Mouse (Mus musculus): Measurements from ENCODE around the gene Lrcol1. TPM values are rescaled to one million over a fixed set of nuclear protein-coding genes. Genes with fewer than 3 reads are reported as not detected.

Lrcol1 gene
- polyA plus RNA-seq, 1 experiment from 2014 or later: not detected

- H3K36me3 ChIP-seq (ENCODE audit: control insufficient read depth, insufficient read depth, low read length): no peaks in the 10 kb centered on the region
- 66% methylated on average over 5 of the region's 5 CpGs for WGBS
- no peaks in the 10 kb centered on the region for H3K27me3 ChIP-seq (ENCODE audit: control insufficient read depth, insufficient read depth, low read length)
- H3K9ac ChIP-seq (ENCODE audit: low read depth, low read length): no peak overlapping the region
- DNase-seq (ENCODE audit: low spot score) (peak; percentile 23), ATAC-seq (ENCODE audit: low FRiP score) (no peak)
- no peaks in the 10 kb centered on the region for H3K4me1 ChIP-seq (replicated peaks; ENCODE audit: control insufficient read depth, insufficient read depth, low read length)
- no peak overlapping the region for H3K4me3 ChIP-seq (ENCODE audit: low read depth, low read length)
- no peak overlapping the region for H3K4me2 ChIP-seq (replicated peaks; ENCODE audit: low read depth, low read length)
- H3K27ac ChIP-seq (ENCODE audit: low read depth, low read length): no peak overlapping the region
- no peaks in the 10 kb centered on the region for H3K9me3 ChIP-seq (ENCODE audit: control insufficient read depth, low read length)
These were observed 48.2 kb downstream of the Lrcol1 start for GRCm38 (mm10) chr5:110392727-110393126.

DNA sequence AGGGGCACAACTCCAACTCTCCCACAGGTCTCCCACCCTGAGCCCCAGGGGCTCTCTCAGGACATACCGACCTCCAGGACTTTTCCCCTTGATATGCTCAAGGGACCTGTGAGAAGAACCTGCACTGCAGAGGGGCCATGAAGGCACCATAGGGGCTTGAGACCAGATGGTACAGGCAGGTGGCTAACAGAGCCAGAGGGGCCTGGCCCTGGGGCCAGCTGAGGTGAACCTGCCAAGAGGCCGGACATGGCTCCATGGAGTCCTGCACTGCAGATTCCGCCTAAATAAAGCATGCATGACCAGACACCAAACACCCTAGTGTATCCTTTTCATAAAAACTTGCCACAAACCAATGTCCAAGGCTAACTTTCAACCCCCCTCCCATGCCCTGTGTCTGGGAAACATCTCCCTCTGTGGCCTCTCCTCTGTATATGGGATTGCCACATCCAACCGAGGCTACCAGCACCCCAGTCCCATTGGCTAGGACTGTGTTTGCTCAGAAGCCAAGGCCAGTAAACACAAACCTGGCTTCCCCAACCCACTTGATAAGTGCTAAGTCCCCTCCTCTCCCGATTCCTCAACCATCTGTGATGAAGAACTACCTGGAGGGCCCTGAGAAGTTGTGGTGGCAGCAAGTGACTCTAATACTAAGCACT is 50.6 kb downstream of the Lrcol1 start:
- Histone ChIP-seq H3K9ac (ENCODE audit: low read depth, low read length) (no peak overlapping the region), H3K4me1 (replicated peaks; ENCODE audit: control insufficient read depth, insufficient read depth, low read length) (no peaks in the 10 kb centered on the region), H3K27ac (ENCODE audit: low read depth, low read length) (no peak overlapping the region), H3K9me3 (ENCODE audit: control insufficient read depth, low read length) (no peaks in the 10 kb centered on the region), H3K27me3 (ENCODE audit: control insufficient read depth, insufficient read depth, low read length) (no peaks in the 10 kb centered on the region), H3K4me3 (ENCODE audit: low read depth, low read length) (no peak overlapping the region), H3K36me3 (ENCODE audit: control insufficient read depth, insufficient read depth, low read length) (no peaks in the 10 kb centered on the region), H3K4me2 (replicated peaks; ENCODE audit: low read depth, low read length) (no peak overlapping the region)
- ATAC-seq (ENCODE audit: low FRiP score) (no peak), DNase-seq (ENCODE audit: low spot score) (no peak)
- 78% methylated on average over 5 of the region's 5 CpGs for WGBS

DNA sequence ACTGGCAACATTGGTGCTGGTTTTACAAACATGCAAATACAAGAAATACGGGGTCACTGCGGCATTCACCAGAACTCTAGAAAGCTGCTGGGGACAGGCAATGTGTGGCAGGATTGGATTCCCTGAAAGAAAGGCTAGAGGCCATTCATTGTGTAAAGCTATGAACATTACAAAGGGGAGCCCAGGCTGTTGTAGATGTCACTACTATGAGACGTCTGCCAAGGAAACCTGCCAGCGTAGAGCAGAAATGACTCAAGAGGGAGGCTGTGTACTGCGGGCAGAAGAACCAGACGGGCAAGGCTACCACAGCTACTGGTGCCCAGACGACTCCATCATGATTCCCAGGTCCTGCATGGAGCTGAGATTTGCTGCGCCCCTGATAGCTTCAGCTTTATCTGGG is 56.6 kb downstream of the Lrcol1 start:
- Histone ChIP-seq H3K4me2 (replicated peaks; ENCODE audit: low read depth, low read length) (no peak overlapping the region), H3K4me1 (replicated peaks; ENCODE audit: control insufficient read depth, insufficient read depth, low read length) (no peaks in the 10 kb centered on the region; the same call in 1 of the 2 replicates), H3K9ac (ENCODE audit: low read depth, low read length) (no peak overlapping the region), H3K27me3 (ENCODE audit: control insufficient read depth, insufficient read depth, low read length) (no peaks in the 10 kb centered on the region), H3K9me3 (ENCODE audit: control insufficient read depth, low read length) (no peaks in the 10 kb centered on the region), H3K36me3 (ENCODE audit: control insufficient read depth, insufficient read depth, low read length) (no peaks in the 10 kb centered on the region), H3K4me3 (ENCODE audit: low read depth, low read length) (no peak overlapping the region), H3K27ac (ENCODE audit: low read depth, low read length) (no peak overlapping the region)
- ATAC-seq (ENCODE audit: low FRiP score) (no peak), DNase-seq (ENCODE audit: low spot score) (no peak)
- 89% methylated on average over 8 of the region's 8 CpGs for WGBS

- Histone ChIP-seq H3K4me2 (replicated peaks; ENCODE audit: low read depth, low read length) (no peak overlapping the region), H3K4me3 (ENCODE audit: low read depth, low read length) (no peak overlapping the region), H3K9ac (ENCODE audit: low read depth, low read length) (no peak overlapping the region), H3K4me1 (replicated peaks; ENCODE audit: control insufficient read depth, insufficient read depth, low read length) (peaks cover 4% of the 10 kb centered on the region; the same call in 1 of the 2 replicates), H3K27me3 (ENCODE audit: control insufficient read depth, insufficient read depth, low read length) (no peaks in the 10 kb centered on the region), H3K27ac (ENCODE audit: low read depth, low read length) (no peak overlapping the region), H3K36me3 (ENCODE audit: control insufficient read depth, insufficient read depth, low read length) (no peaks in the 10 kb centered on the region), H3K9me3 (ENCODE audit: control insufficient read depth, low read length) (no peaks in the 10 kb centered on the region)
- DNase-seq (ENCODE audit: low spot score): no peak
- WGBS: 97% methylated on average over 2 of the region's 2 CpGs
- no peak for ATAC-seq (ENCODE audit: low FRiP score)
These were observed 58.0 kb downstream of the Lrcol1 start for GRCm38 (mm10) chr5:110402557-110402956.

GRCm38 (mm10) chr5:110403931-110404330 is 59.4 kb downstream of the Lrcol1 start:
- no peak overlapping the region for H3K9ac ChIP-seq (ENCODE audit: low read depth, low read length)
- WGBS: 60% methylated on average over 3 of the region's 3 CpGs
- ATAC-seq (ENCODE audit: low FRiP score): no peak
- no peak for DNase-seq (ENCODE audit: low spot score)
- no peaks in the 10 kb centered on the region for H3K27me3 ChIP-seq (ENCODE audit: control insufficient read depth, insufficient read depth, low read length)
- H3K4me3 ChIP-seq (ENCODE audit: low read depth, low read length): no peak overlapping the region
- H3K4me1 ChIP-seq (replicated peaks; ENCODE audit: control insufficient read depth, insufficient read depth, low read length): peaks cover 4% of the 10 kb centered on the region; the same call in 1 of the 2 replicates
- H3K9me3 ChIP-seq (ENCODE audit: control insufficient read depth, low read length): no peaks in the 10 kb centered on the region
- H3K4me2 ChIP-seq (replicated peaks; ENCODE audit: low read depth, low read length): no peak overlapping the region
- H3K27ac ChIP-seq (ENCODE audit: low read depth, low read length): no peak overlapping the region
- H3K36me3 ChIP-seq (ENCODE audit: control insufficient read depth, insufficient read depth, low read length): no peaks in the 10 kb centered on the region

Other genes with a start within 250 kb of the Lrcol1 start
- gene Plcxd1, start 244.8 kb upstream of the Lrcol1 start, polyA plus RNA-seq (2014; fragmentation: Nextera tagmentation; extraction: Ambion mirVana): 0.64 and 0.76 TPM in 2 replicates
- 26.6 and 29.5 TPM in 2 replicates for gene Gtpbp6, start 236.5 kb upstream of the Lrcol1 start, polyA plus RNA-seq (2014; fragmentation: Nextera tagmentation; extraction: Ambion mirVana)
- 8.6 and 10.7 TPM in 2 replicates for gene Zfp605, start 234.6 kb upstream of the Lrcol1 start, polyA plus RNA-seq (2014; fragmentation: Nextera tagmentation; extraction: Ambion mirVana)
- 86.9 and 88.5 TPM in 2 replicates for gene Chfr, start 208.9 kb upstream of the Lrcol1 start, polyA plus RNA-seq (2014; fragmentation: Nextera tagmentation; extraction: Ambion mirVana)
- gene Golga3, start 168.0 kb upstream of the Lrcol1 start, polyA plus RNA-seq (2014; fragmentation: Nextera tagmentation; extraction: Ambion mirVana): 21.0 and 26.0 TPM in 2 replicates
- gene Ankle2, start 113.7 kb upstream of the Lrcol1 start, polyA plus RNA-seq (2014; fragmentation: Nextera tagmentation; extraction: Ambion mirVana): 38.7 and 46.5 TPM in 2 replicates
- gene Pgam5, start 74.8 kb upstream of the Lrcol1 start, polyA plus RNA-seq (2014; fragmentation: Nextera tagmentation; extraction: Ambion mirVana): 88.9 and 94.3 TPM in 2 replicates
- gene Pxmp2, start 58.5 kb upstream of the Lrcol1 start, polyA plus RNA-seq (2014; fragmentation: Nextera tagmentation; extraction: Ambion mirVana): 7.9 and 10.0 TPM in 2 replicates
- 28.5 and 30.1 TPM in 2 replicates for gene Pole, start 58.4 kb upstream of the Lrcol1 start, polyA plus RNA-seq (2014; fragmentation: Nextera tagmentation; extraction: Ambion mirVana)
- 0.67 and 0.91 TPM in 2 replicates for gene P2rx2, start 1.5 kb upstream of the Lrcol1 start, polyA plus RNA-seq (2014; fragmentation: Nextera tagmentation; extraction: Ambion mirVana)
- gene Fbrsl1, start 103.8 kb downstream of the Lrcol1 start, polyA plus RNA-seq (2014; fragmentation: Nextera tagmentation; extraction: Ambion mirVana): 15.8 and 17.5 TPM in 2 replicates
- gene Galnt9, start 199.6 kb downstream of the Lrcol1 start, polyA plus RNA-seq (2014; fragmentation: Nextera tagmentation; extraction: Ambion mirVana): 4.3 and 4.6 TPM in 2 replicates